Mouse (Mus musculus): Measurements from ENCODE around the gene 1700021F07Rik.

GRCm38 (mm10) chr2:173479050-173479449 lies 43.3 kb upstream of the 1700021F07Rik start:
- TF ChIP-seq POLR2A (IDR thresholded peaks at IDR 0.05; ENCODE audit: insufficient read depth, low read depth, low read length) (no peak), CTCF (IDR thresholded peaks at IDR 0.05; ENCODE audit: insufficient read depth, low read depth, low read length) (no peak)

All from olfactory bulb, adult 2 months (tissue).